Mouse (Mus musculus) monocyte, adult 2 months (primary cell): Measurements from ENCODE around the gene Isoc2a.
A peak's percentile ranks its signal among the peaks of the same experiment; 100 is the strongest.
"Not testable (repeated sequence)": the region's sequence is repeated elsewhere in the genome, so short reads cannot be mapped to it uniquely, and the experiment has no call there.

Experiments used
- DNase-seq, 2 experiments: peaks; one replicate each; pipeline ENCODE4 v3.0.0; 2022; ENCODE audit warnings: low spot score in 2 of 2, low read depth in 1 of 2

The Isoc2a gene

DNA sequence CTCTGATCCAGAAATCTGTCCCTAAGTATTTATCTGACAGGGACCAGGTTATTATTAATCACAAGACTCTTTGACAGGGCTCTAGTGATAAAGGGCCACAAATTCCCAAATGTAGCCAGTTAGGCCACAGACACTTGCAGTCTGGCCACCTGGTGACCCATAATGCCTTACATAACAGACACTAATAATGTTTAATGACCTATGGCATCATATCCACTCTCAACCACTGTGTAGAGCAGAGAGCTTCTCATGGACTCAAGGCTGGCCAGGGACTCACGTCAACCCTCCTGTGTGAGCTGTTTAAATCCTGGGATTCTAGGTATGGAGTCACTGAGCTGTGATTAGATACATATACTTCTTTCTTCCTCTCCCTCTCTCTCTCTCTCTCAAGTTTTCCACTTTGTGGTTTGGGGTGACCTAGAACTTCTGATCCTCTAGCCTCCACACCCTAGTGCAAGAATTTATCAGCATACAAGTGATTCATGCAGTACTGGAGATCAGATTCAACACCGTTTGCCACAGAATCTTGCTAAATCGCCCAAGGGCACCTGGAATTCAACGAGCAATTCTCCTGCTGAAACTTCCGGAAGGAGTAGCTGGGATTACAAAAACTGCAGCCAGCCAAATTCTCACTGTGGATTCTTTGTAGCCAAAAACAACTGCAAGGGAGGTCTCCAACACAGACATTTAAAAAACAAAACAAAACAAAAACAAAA is 12.7 kb upstream of the Isoc2a start:
- no peak for DNase-seq

DNA sequence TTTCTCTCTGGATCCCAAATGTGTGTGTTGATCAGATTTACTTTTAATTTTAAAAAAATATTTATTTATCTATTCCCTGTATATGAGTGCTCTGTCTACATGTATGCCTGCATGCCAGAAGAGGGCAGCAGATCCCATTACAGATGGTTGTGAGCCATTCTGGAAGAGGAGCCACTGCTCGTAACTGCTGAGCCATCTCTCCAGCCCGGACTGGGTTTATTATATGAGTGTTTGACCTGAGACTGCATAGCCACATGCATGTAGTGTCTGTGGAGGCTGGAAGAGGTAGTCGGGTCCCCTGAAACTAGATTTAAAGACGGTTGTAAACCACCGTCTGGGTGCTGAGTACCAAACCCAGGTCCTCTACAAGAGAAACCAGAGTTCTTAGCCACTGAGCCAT is 11.9 kb upstream of the Isoc2a start:
- DNase-seq = peak; percentile 18 to 21

DNA sequence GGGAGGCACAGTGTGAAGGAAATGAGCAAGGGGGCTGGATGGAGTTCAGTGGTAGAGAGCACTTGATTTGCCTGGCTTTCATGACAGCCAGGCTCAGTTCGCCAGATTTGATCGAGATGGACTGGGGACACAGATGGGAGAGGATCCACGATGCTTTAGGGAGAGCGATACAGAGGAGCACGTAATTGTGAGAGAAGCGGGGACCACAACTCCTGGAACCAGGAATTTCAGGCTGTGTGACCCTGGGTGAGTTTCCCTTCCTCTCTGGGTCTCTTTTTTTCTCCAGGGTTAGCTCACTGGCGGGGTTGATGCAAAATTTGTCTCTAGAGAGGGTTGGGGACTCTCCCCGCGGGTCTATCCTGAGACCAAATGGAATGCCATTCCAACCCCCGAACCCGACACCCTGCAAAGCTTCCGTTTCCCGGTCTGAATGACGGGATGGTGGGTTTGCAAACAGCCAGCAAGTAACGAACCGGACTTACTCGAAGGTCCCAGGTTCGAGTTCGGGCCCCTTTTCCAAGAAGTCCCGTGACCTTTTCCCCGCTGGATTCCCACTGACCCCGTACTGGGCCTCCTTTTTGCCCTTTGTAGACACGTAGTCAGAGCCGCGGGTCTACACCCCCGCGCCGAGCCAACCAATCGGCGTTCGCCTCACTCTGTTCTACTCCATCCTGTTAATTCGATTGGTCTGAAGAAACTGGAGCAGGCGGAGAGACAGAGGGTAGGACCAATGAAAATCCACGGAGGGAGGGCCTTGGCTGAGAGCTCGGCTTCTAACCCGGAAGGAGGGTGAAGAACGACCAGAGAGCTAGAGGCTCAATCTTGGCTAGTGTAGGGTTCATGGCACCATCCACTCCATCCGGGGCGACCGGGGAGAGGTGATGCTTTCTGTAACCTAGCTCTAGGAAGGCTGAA is 11.1 kb upstream of the Isoc2a start:
- peak; percentile 86 to 87 for DNase-seq

DNA sequence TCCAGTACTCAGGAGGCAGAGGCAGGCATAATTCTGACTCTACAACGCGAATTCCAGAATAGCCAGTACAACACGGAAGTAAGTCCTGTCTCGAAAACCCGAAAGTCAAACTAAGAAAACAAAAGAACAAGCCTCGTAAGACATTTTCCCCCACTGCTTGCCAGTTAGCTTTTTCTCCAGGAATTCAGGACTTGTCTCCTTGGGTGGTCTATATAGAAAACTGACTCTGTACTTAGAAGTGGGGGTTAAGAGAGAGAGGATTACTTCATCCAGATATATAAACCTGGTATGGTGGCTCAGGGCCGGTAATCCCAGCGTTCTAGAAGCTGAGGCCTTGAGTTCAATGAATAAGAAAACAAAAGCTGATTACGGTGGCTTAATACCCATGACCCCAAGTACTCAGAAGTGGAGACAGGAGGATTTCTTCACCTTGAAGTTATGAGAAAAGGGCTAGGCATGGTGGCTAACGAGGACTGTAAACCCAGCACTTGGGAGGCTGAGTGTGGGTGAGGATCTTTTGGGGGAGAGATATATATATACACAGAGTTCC is 10.2 kb upstream of the Isoc2a start:
- no peak for DNase-seq

DNA sequence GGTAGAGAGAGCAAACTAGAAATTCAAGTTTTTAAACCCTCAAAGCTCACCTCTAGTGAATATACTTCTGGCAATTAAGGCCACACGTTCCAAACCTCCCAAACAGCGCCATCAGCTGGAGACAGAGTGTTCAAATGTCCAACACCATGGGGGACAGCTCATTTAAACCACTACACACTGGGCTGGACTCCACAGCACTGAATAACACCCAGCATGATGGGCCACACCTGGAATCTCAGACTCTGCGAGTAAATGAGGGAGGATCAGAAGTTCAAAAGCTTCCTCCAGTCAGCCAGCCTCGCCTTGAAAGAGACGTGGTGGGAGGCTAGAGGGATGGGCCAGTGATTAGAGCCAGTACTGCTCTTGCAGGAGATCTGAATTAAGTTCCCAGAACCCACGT is 6.8 kb upstream of the Isoc2a start, which contains the start of gene Isoc2b:
Gene Isoc2b (minus strand): TSS at position 126 of the 400 bp plus-strand sequence.
- no peak for DNase-seq

DNA sequence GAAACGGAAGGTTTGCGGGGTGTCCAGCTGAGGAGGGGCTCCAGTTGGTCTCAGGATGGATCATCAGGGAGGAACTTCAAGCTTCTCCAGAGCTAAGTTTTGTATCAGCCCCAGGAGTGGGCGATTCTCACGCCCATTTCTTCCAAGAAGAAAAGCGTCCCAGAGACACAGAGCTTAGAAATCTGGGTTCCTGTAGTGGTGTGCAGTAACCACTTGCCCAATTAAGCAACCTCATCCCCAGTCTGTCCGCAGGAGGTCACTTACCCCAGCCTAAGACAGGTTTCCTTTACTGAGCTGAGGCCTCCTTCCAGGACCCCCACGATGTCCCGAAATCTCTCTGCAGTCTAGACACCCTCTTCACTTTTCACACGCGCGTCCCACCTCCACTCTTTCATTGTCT is 273 bp downstream of the Isoc2a start:
- DNase-seq = no peak

DNA sequence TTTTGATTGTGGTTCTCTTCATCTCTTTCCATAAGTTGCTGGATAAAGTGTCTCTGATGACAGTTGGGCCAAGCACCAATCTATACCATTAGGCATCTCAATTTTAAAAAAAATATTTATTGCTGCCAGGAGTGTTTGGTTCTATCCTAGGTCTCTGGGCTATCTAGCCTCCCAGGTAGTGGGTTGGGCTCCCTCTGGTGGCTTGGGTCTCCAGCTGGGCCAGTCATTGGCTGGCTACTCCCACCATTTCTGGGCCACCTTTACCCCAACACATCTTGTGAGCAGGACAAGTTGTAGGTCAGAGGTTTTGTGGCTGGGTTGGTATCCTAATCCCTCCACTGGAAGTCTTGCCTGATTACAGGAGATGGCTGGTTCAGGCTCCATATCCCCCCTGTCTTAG is 1.2 kb downstream of the Isoc2a start:
- no peak for DNase-seq

DNA sequence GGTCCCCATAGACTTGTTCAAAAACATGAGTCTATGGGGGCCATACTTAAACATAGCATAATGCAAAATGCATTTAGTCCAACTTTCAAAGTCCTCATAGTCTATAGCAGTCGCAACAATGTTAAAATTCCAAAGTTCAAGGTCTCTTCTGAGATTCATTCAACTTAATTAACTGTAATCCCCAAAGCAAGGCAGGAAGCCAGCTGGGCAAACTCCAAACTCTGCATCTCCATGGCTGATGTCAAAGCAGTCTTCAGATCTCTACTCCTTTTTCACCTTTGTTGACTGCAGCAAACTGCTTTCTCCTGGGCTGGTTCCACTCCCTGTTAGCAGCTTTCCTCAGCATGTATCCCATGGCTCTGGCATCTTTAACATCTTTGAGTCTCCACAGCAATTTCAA is 2.1 kb downstream of the Isoc2a start:
- not testable (repeated sequence) for DNase-seq

DNA sequence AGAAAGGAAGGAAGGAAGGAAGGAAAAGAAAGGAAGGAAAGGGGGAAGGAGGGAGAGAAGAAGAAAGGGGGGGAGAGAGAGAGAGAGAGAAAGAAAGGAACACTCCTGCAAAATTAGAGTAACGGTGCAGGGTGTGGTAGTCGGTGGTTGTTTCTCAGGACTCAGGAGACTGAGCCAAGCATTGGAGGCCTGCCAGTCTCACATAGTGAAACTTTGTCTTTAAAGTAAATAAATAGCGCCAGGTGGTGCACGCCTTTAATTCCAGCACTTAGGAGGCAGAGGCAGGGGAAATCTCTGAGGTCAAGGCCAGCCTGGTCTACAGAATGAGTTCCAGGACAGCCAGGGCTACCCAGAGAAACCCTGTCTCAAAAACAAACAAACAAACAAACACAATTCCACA is 9.7 kb downstream of the Isoc2a start:
- no peak for DNase-seq

DNA sequence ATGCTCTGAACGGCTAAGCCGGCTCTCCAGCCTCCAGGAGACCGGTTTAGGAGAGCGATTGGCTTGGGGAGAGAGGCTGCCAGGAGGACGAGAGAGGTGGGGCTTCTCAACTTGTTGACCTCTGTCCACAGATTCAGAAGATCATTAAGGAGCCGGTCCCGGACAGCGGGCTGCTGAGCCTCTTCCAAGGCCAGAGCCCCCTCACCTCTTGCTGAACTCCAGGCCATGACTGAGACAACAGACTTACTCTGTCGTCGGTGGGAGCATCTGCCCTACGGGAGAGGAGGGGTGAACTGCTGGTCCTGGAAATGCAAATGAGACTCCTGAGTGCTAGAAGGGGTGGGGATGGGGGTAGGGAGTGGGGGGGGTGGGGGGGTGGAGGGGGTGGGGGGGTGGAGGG is 18.2 kb downstream of the Isoc2a start:
- DNase-seq = no peak

DNA sequence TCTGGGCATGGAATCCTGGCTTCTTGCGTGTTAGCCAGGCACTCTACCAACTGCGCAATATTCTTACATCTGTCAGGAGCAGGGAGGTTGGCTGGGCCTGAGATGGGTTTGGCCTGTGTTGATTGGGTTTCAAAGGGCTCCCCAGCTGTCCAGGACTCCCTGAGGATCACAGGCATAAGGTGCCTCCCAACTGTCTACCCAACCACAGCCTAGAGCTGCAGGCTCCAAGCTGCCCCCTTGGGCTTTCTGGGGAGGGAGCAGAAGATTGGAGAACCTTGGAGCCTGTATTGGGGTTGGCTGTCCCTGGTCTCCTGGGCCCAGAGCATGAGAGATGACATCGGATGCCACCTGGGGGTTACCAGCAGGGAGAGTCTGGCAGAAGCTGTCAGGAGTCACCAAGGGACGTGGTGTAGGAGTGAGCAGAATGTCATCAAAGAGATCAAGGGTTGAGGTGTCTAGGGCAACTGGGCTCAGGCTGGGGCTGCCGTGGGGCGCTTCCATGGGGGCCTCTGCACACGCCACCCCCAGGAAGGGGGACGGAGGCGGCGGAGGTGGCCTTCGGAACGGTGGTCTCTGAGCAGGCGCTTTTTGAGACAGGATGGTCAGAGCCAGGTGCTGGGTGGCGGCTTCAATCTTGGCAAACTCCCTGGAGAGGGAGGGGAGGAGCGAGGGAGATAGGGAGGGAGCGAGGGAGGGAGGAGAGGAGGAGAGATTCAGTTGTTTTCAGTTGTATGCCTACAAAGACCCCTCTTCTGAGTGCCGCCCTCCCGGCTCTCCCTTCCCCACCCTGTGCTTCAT is 22.1 kb downstream of the Isoc2a start:
- no peak for DNase-seq

DNA sequence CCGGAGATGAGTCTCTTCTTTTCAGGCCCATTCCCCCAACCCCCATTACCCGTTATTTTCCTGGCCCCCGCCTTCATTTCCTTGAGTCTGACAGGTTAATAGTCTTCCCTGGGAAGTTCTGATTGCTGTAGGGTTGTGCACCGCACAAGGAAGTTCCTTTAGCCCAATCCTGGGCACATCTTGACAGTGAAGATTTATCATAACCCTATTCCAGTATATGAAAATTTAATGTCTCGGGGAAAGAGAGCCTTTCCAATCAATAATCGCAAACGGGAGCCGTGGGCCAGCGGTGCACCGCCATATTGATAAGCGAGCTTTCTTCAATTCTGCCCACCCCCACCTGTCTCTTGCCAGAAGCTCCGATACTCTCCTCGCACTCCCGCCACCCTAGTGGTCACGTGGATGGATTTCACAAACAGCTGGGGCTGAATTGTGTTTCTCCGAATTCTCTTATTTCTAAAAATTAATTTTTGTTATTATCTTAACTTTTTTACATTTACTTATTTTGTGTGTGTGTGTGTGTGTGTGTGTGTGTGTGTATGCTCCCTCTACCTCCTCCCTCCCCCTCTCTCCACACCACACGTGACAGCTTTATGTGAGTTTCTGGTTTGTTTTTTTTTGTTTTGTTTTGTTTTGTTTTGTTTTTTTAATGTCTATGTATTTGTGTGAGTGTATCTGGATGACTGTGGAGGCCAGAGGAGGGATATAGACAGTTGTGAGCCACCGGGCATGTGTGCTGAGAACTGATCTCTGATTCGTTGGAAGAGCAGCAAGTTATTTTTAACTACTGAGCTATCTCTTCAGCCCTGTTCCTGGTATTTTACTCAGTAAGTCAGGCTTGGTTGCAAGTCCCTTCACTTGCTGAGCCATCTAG is 22.9 kb downstream of the Isoc2a start:
- no peak for DNase-seq

DNA sequence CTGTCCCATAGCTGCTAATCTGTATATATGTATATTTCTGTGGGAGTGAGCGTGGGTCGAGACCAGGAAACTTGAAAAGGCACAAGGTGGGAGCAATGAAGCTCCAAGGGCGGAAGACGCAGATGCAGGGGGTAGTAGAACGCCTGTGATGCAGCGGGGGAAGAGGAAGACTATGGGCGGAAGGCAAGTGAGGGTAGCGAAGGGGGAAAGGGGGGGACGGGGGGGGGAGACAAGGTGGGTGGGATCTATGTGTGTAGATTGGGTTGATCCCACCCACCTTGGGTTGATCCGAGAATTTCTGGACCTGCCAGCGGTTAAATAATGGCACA is 23.5 kb downstream of the Isoc2a start:
- DNase-seq = no peak

DNA sequence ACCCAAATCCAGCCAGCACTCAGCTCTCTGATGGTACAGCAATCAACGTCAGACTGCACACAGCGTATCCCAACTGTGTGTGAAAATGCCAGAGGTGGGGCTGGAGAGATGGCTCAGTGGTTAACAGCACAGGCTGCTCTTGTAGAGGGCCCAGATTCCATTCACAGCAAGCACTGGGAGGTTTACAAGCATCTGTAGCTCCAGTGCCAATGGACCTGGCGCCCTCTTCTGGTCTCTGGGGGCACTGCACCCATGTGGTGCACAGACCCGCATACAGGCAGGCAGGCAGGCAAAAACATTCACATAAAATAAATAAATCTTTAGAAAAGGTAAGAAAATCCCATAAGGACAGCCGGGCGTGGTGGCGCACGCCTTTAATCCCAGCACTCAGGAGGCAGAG is 24.2 kb downstream of the Isoc2a start:
- no peak for DNase-seq

DNA sequence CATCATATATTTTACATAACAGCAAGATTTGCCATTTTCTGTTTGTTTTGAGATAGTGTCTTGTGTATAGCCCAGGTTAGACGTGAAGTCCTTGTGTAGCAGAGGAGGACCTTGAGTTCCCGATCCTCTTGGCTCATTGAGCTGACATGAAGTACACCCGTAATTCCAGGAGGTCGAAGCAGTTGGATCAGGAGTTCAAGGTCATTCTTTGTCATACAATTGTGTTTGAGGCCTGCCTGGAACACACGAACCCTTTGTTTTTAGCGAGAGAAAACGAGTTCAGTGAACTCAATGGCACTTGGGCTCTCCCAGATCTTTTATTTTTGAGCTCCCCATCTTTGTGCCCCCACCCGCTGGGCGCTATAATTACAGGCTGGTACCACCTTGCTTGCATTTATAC is 25.5 kb downstream of the Isoc2a start:
- no peak for DNase-seq

DNA sequence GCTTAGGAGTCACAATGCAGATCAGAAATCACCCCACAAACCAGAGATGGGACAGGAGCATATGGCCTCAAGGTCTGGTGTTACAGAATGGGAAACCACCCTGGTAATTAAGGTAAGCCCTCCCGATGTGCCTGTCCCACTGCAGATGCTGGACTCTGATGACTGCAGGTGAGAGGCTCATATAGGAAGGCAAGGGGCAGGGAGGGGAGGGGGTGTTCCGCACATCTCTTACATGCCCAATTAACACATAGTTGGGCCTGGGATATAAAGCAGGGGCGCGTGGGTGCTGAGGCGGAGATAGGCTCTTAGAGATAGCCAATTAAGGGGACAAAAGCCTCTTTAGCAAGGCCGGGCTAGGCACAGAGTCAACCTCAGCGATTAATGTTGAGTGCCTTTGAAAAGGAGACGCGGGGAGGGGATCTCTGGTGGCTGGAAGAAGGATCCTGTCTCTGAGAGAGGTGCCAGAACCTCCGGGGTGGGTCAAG is 29.6 kb downstream of the Isoc2a start, which contains the start of gene Gm36210:
Gene Gm36210 (minus strand): TSS at position 51 of the 485 bp plus-strand sequence.
- DNase-seq = no peak

DNA sequence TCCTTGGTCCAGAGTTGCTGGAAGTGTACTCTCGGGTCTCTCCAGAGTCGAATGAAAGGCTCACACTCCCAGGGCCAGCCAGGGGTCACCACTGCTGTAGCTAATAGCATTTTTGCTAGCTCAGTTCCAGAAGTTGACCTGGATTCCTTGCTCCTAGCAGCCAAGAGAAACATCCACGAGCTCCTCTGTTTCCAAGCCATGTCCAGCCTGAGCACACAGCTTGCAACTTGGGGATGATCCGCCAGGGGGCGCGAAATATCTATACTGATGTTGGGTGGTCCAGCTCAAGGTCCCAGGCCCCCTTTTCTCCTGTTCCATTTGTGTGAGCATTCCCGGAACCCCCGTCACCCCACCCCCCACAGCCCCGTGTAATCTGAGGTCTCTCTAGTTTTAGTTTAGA is 34.6 kb downstream of the Isoc2a start:
- DNase-seq = no peak

DNA sequence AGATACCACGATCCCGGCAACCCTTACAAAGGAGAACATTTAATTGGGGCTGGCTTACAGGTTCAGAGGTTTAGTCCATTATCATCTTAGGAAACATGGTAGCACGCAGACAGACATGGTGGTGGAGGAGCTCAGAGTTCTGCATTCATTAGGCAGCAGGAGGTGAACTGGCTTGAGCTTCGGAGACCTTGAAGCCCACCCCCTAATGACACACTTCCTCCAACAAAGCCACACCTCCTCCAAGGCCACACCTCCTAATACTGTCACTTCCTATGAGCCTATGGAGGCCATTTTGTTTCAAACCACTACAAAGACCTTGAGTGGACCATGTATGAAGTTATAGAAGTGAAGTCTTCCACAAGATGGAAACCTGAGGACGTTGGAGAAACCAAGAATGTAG is 35.3 kb downstream of the Isoc2a start:
- DNase-seq = no peak

DNA sequence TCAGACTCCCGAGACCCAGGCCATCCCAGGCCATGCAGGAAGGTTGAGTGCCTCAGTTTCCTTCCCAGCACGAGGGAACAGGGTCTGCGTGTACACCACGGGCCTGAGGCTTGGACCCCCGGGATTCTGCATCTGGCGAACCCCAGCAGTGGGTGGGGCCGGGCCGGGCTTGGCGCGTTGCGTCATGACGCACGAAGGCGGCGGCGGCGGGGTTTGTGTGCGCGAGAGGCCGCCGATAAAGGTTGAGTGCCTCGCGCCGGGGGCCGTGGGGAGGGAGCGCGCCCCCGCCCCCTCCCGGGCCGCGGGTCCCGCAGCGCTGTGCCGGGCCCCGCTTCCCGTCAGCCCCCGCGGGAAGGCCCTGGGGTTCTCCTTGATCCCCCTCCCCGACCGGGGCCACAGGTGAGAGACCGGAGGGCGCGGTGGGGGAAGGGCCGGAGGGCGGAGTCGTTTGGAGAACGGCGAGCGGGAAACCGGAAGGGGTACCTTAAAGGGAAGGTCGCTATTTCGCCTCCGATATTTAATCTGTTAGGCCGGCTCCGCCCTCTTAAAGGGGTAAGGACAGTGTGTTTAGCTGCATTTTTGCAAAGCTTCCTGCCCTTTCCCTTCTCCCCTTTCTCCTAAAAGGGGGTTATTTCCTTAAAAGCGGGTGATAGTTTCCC is 38.2 kb downstream of the Isoc2a start, which contains the start of gene Zfp628:
Gene Zfp628 (plus strand): TSS at position 211 of the 659 bp plus-strand sequence.
- DNase-seq = peak; percentile 50 to 76
